Mouse (Mus musculus) G1E (cell line): Measurements from ENCODE around the gene Rbms3.

Experiments
- CTCF ChIP-seq: IDR thresholded peaks from 2 replicates; pipeline ENCODE4 v1.5.1; 2012; ENCODE audit warnings: low read depth, low read length, inconsistent platforms, mixed read lengths
- GATA1 ChIP-seq: IDR thresholded peaks from 2 replicates; pipeline ENCODE4 v1.6.1; 2012; ENCODE audit warnings: borderline replicate concordance, low read length, inconsistent platforms, mixed read lengths
- GATA2 ChIP-seq: IDR thresholded peaks from 2 replicates; pipeline ENCODE4 v1.6.1; 2012; ENCODE audit warnings: low read depth, low read length, inconsistent platforms, borderline replicate concordance
- POLR2AphosphoS5 ChIP-seq: IDR thresholded peaks from 2 replicates; pipeline ENCODE4 v1.6.1; 2012; ENCODE audit warnings: low read depth, low read length, inconsistent platforms; ENCODE audit not compliant: insufficient replicate concordance
- TAL1 ChIP-seq: conservative IDR thresholded peaks from 2 replicates; pipeline ENCODE4 v1.6.1; 2012; ENCODE audit warnings: low read depth, low read length, inconsistent platforms, mixed read lengths

GRCm38 (mm10) chr9:116873033-116873975, 756.4 kb downstream of the Rbms3 start:
- no peak for TF ChIP-seq GATA1
- TF ChIP-seq CTCF: no peak
- TF ChIP-seq GATA2: no peak
- TF ChIP-seq TAL1: no peak
- no peak for TF ChIP-seq POLR2AphosphoS5
